Mouse (Mus musculus) stomach, postnatal 0 days (tissue): ENCODE results near the gene Ugt1a10. TPM values are rescaled to one million over a fixed set of nuclear protein-coding genes. Genes with fewer than 3 reads are reported as not detected.

Experiments used
- ATAC-seq: fragments of 200-750 bp; cut with Nextera tagmentation; 2 replicates; pipeline ENCODE4 v1.8.0; 2017; ENCODE audit not compliant: low FRiP score, low TSS enrichment
- DNase-seq: peaks from one replicate; pipeline ENCODE4 v3.0.0-alpha.2; 2016; ENCODE audit warnings: low spot score
- H3K27ac ChIP-seq: fragments of 300-500 bp; sonication (generic); replicated peaks from 2 replicates; pipeline ENCODE4 v1.5.1; 2014; ENCODE audit warnings: mild to moderate bottlenecking, control low read depth
- H3K27me3 ChIP-seq: fragments of 300-500 bp; sonication (generic); 2 replicates; pipeline ENCODE4 v1.6.1; 2014; ENCODE audit warnings: low read length; ENCODE audit not compliant: control insufficient read depth, insufficient read depth
- H3K36me3 ChIP-seq: fragments of 300-500 bp; sonication (generic); 2 replicates; pipeline ENCODE4 v1.6.1; 2014; ENCODE audit warnings: low read length, mixed read lengths; ENCODE audit not compliant: control insufficient read depth, insufficient read depth
- H3K4me1 ChIP-seq: fragments of 300-500 bp; sonication (generic); replicated peaks from 2 replicates; pipeline ENCODE4 v1.6.1; 2014; ENCODE audit warnings: antibody characterized with exemption; ENCODE audit not compliant: control insufficient read depth, insufficient read depth
- H3K4me2 ChIP-seq: fragments of 300-500 bp; sonication (generic); replicated peaks from 2 replicates; pipeline ENCODE4 v1.6.1; 2014; ENCODE audit warnings: low read depth, mild to moderate bottlenecking, control low read depth, moderate library complexity
- H3K4me3 ChIP-seq: fragments of 300-500 bp; sonication (generic); 2 replicates; pipeline ENCODE4 v1.5.1; 2014; ENCODE audit warnings: low read depth, low read length, control low read depth
- H3K9ac ChIP-seq: fragments of 300-500 bp; sonication (generic); 2 replicates; pipeline ENCODE4 v1.6.1; 2014; ENCODE audit warnings: mild to moderate bottlenecking, low read length, control low read depth, mixed read lengths
- H3K9me3 ChIP-seq: fragments of 300-500 bp; sonication (generic); 2 replicates; pipeline ENCODE4 v1.6.1; 2016; ENCODE audit warnings: low read length; ENCODE audit not compliant: control insufficient read depth
- CTCF ChIP-seq: IDR thresholded peaks from 2 replicates; pipeline ENCODE4 v1.5.1; 2016; ENCODE audit warnings: antibody characterized with exemption, low read depth, mild to moderate bottlenecking, moderate library complexity
- EP300 ChIP-seq: optimal IDR thresholded peaks from 2 replicates; pipeline ENCODE3; 2016; ENCODE audit warnings: antibody characterized with exemption
- WGBS: fragments of 180-500 bp; shearing (Covaris S2); extraction: QIAGEN DNeasy Blood & Tissue Kit; methylation state at CpG from one replicate; pipeline ENCODE4 v1.1.7; 2014; 5-methylcytosine and 5-hydroxymethylcytosine counted together
- polyA plus RNA-seq: library from polyadenylated mRNA; unstranded; fragments of >200 nt; fragmentation: Nextera tagmentation; extraction: Ambion mirVana; gene quantifications from 2 replicates; pipeline ENCODE4 v1.2.1, GENCODE M21; 2015

The Ugt1a10 gene
- polyA plus RNA-seq, 1 experiment from 2014 or later: not detected

DNA sequence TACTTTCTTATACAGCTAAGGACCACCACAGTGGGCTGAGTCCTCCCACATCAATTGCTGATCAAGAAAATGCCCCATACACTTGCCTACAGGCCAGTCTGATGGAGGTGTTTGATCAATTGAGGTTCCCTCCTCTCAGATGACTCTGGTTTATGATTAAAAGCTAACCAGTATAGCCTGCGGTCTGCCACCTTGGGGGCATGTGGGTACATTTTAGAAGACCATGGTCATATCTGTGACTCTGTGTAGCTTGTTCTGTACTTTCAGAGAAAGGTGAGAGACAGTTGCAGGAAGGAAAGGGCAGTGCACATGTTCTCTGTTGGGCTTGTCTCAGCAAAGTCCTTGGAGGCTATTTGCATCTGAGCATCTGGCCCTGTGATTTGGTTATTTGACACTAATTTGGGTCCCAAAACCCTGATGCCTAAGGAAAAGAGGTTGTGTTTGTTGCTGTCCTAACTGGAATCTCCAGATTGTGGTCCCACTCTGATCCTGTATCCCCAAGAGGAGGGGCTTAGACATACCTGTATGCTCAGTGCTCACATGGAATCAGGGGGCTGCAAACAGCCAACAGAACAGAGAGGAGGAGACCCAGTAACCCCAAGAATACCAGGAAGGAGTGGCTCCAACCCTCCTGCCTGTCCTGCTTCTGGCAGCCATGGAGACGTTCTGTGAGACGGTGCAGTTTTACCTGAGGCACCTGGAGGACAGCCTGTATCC, 177.6 kb downstream of the Ugt1a10 start:
- no peaks in the 10 kb centered on the region for H3K27me3 ChIP-seq
- TF ChIP-seq EP300 (no peak), CTCF (no peak)
- no peak overlapping the region for H3K4me3 ChIP-seq
- peak; percentile 30 for DNase-seq
- H3K9me3 ChIP-seq: peaks cover 51% of the 10 kb centered on the region
- no peak overlapping the region for H3K4me2 ChIP-seq
- H3K27ac ChIP-seq: no peak overlapping the region
- H3K4me1 ChIP-seq: no peaks in the 10 kb centered on the region
- ATAC-seq: no peak
- 54% methylated on average over 3 of the region's 3 CpGs for WGBS
- H3K36me3 ChIP-seq: no peaks in the 10 kb centered on the region
- H3K9ac ChIP-seq: no peak overlapping the region

- Histone ChIP-seq H3K4me3 (no peak overlapping the region), H3K9ac (no peak overlapping the region), H3K4me2 (no peak overlapping the region), H3K27ac (no peak overlapping the region), H3K9me3 (peaks cover 59% of the 10 kb centered on the region), H3K27me3 (no peaks in the 10 kb centered on the region), H3K4me1 (no peaks in the 10 kb centered on the region), H3K36me3 (no peaks in the 10 kb centered on the region)
- no peak for ATAC-seq
- TF ChIP-seq CTCF (no peak), EP300 (no peak)
- WGBS: 65% methylated on average over 14 of the region's 14 CpGs
- peak; percentile 28 for DNase-seq
These were observed 178.4 kb downstream of the Ugt1a10 start for GRCm38 (mm10) chr1:88233421-88234247.

DNA sequence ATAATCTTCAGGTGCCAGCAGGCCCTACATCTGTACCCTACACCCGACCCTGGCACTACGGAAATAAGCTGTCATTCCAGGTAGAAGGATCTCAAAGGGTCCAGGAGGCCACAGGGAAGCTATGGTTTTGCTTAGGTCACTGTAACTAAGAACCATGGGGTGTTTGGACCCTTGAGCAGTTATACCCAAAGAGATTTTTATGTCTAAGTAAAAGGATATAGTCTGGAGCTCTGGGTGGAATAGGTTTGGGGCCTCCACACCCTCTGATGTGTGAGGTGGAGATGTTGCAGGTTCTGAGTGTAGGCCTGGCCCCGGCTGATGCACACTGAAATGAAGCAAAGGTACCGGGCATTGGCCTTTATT, 179.0 kb downstream of the Ugt1a10 start:
- H3K9me3 ChIP-seq: peaks cover 64% of the 10 kb centered on the region
- 59% methylated on average over 4 of the region's 4 CpGs for WGBS
- TF ChIP-seq EP300 (no peak), CTCF (no peak)

GRCm38 (mm10) chr1:88234646-88235045, 179.5 kb downstream of the Ugt1a10 start:
- TF ChIP-seq CTCF: no peak
- TF ChIP-seq EP300: no peak
- Histone ChIP-seq H3K4me2 (no peak overlapping the region), H3K4me3 (no peak overlapping the region), H3K36me3 (no peaks in the 10 kb centered on the region), H3K4me1 (no peaks in the 10 kb centered on the region), H3K9me3 (peaks cover 64% of the 10 kb centered on the region), H3K27me3 (no peaks in the 10 kb centered on the region; the same call in 1 of the 2 replicates), H3K27ac (no peak overlapping the region), H3K9ac (no peak overlapping the region)
- WGBS: 40% methylated on average over 5 of the region's 5 CpGs
- DNase-seq (no peak), ATAC-seq (no peak)

More for the DNA sequence above, 179.0 kb downstream of the Ugt1a10 start:
- no peaks in the 10 kb centered on the region for H3K36me3 ChIP-seq
- no peaks in the 10 kb centered on the region; the same call in 1 of the 2 replicates for H3K27me3 ChIP-seq
- H3K9ac ChIP-seq: no peak overlapping the region
- ATAC-seq: no peak
- H3K27ac ChIP-seq: no peak overlapping the region
- H3K4me3 ChIP-seq: no peak overlapping the region
- H3K4me2 ChIP-seq: no peak overlapping the region
- H3K4me1 ChIP-seq: no peaks in the 10 kb centered on the region
- DNase-seq: no peak

DNA sequence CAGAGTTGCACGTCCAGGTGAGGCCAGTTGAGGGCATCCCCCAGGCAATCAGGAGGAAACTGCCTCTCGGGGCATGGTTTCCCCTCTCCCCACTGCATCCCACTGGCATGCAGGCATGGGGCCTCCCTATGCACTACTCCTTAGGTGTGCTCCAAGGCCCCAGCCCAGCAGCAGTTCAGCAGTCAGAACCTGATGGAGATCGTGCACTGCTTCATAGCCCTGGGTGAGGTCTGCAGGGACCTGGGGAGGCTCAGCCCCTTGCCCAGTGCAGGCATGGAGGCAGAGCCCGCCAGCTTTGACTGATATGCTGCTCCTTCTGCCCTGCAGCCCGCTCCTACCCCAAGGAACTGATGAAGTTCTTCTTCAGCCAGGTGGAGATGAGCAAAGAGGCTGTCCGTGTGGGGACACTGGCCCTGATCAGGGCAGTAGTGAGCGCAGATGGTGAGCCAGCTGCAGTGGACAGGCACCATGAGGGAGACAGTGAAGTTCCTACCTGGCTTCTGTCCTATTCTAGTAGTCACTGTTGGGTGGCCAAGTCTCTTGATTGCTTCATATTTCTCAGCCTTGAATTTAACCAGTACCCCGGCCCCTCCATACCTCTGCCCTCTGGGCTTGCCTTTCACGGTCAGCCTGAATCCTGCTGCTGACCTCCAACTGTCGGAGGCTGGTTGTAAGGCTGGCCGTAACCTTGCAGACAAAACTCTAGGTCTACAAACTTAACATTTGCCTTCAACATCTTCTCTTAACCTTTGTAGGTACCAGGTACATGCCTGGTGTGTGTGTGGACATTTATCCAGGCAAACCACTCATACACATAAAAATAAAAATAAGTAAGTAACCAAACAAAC, 180.1 kb downstream of the Ugt1a10 start:
- Histone ChIP-seq H3K27me3 (no peaks in the 10 kb centered on the region; the same call in 1 of the 2 replicates), H3K27ac (no peak overlapping the region), H3K4me1 (no peaks in the 10 kb centered on the region), H3K36me3 (no peaks in the 10 kb centered on the region), H3K9ac (no peak overlapping the region), H3K4me3 (no peak overlapping the region), H3K4me2 (no peak overlapping the region), H3K9me3 (peaks cover 66% of the 10 kb centered on the region)
- DNase-seq (no peak), ATAC-seq (no peak)
- no peak for TF ChIP-seq CTCF
- TF ChIP-seq EP300: no peak
- 60% methylated on average over 11 of the region's 11 CpGs for WGBS
